Mouse (Mus musculus) bone marrow macrophage, adult 2 months (primary cell): ENCODE measurements around the gene Mmp25.
"Not testable (repeated sequence)": the region's sequence is repeated elsewhere in the genome, so short reads cannot be mapped to it uniquely, and the experiment has no call there.

Experiments
- CTCF ChIP-seq: IDR thresholded peaks from 2 replicates; pipeline ENCODE4 v1.5.1; 2012; ENCODE audit warnings: low read depth, mild to moderate bottlenecking, low read length, moderate library complexity
- POLR2A ChIP-seq: IDR thresholded peaks from 2 replicates; pipeline ENCODE4 v1.6.1; 2012; ENCODE audit warnings: mild to moderate bottlenecking, low read depth, low read length, borderline replicate concordance

DNA sequence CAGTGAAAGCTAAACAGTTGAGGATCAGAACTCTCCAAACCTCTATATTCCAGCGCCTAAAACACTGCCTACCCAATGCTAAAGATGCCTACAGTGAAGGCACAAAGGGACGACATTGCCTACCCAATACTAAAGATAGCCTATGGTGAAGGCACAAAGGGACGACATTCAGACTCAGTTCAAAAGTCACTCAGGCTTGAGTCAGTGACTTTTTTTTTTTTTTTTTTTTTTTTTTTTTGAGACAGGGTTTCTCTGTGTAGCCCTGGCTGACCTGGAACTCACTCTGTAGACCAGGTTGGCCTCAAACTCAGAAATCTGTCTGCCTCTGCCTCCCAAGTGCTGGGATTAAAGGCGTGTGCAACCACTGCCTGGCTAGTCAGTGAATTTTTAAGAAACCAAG is 49.9 kb downstream of the Mmp25 start:
- not testable (repeated sequence) for TF ChIP-seq POLR2A, CTCF
